Comparison of ENCODE assay signal across 10 mouse cellular contexts in genomic region chr17:30559536-30559935, GRCm38 (mm10). TPM values are rescaled to one million over a fixed set of nuclear protein-coding genes. Genes with fewer than 3 reads are reported as not detected.
DNase-seq lines count a peak whose midpoint lies in the region; ATAC-seq and TF ChIP-seq lines count a peak whose summit lies in the region.
"Had no signal": no experiment of that assay in that cellular context is flagged by ENCODE, and none has a peak within 500 bp of the region (broad histone marks: within the 10 kb centered on the region; RNA-seq: fewer than 3 reads in every experiment).

No protein-coding gene starts in this region.

- 45% methylated on average over 3 of the region's 3 CpGs for WGBS in heart, adult 2 months
- 40% methylated on average over 3 of the region's 3 CpGs for WGBS in heart, embryonic 10.5 days
- 6% methylated on average over 3 of the region's 3 CpGs for WGBS in thymus, adult 2 months

- peak; percentile 49 to 62; a peak in 3 of 4 replicates for ATAC-seq in hematopoietic stem cell, adult 5-6 weeks (replicated peaks in 1 of 2; ENCODE audit: insufficient read depth in 1 of 2, low FRiP score in 2 of 2, low TSS enrichment in 1 of 2, low read depth in 1 of 2, poor library complexity in 2 of 2, severe bottlenecking in 2 of 2)
- ATAC-seq in megakaryocyte progenitor cell, adult 5-6 weeks (replicated peaks; ENCODE audit: poor library complexity): peak; percentile 94

- H3K27me3 ChIP-seq in heart, adult 2 months (ENCODE audit: control insufficient read depth, insufficient read depth, low read length): no peaks in the 10 kb centered on the region
- no peaks in the 10 kb centered on the region for H3K27me3 ChIP-seq in heart, embryonic 10.5 days (ENCODE audit: insufficient read depth, poor library complexity, severe bottlenecking)
- no peaks in the 10 kb centered on the region for H3K27me3 ChIP-seq in thymus, adult 2 months (ENCODE audit: control insufficient read depth, insufficient read depth, low read length)
- H3K27me3 ChIP-seq: embryonic facial prominence, embryonic 13.5 days; lung, embryonic 15.5 days had no signal

- no peaks in the 10 kb centered on the region; the same call in 1 of the 2 replicates for H3K4me1 ChIP-seq in heart, adult 2 months (ENCODE audit: control insufficient read depth, insufficient read depth, low read length)
- no peaks in the 10 kb centered on the region for H3K4me1 ChIP-seq in heart, embryonic 10.5 days
- no peaks in the 10 kb centered on the region for H3K4me1 ChIP-seq in thymus, adult 2 months (replicated peaks; ENCODE audit: control insufficient read depth, insufficient read depth, low read length)
- H3K4me1 ChIP-seq: embryonic facial prominence, embryonic 13.5 days had no signal

- no peak for TF ChIP-seq POLR2A in heart, adult 2 months (IDR thresholded peaks at IDR 0.05; ENCODE audit: insufficient read depth, low read depth, low read length)
- TF ChIP-seq POLR2A in thymus, adult 2 months (IDR thresholded peaks at IDR 0.05; ENCODE audit: control insufficient read depth, extremely low read depth, insufficient read depth, low read length, poor library complexity): no peak

- H3K9ac ChIP-seq in heart, adult 2 months (ENCODE audit: low read depth, low read length): no peak overlapping the region
- H3K9ac ChIP-seq: embryonic facial prominence, embryonic 13.5 days; lung, embryonic 15.5 days had no signal

- peak; percentile 64 to 80 for DNase-seq in heart, adult 2 months
- DNase-seq in heart, embryonic 10.5 days (ENCODE audit: low spot score): no peak
- DNase-seq in urinary bladder, postnatal 36 days (ENCODE audit: low spot score in 2 of 2): peak; percentile 35 to 61
- no peak for DNase-seq in urinary bladder, postnatal 4 days (ENCODE audit: low spot score in 2 of 2)
- DNase-seq in cerebellum, postnatal 14 days: peak; percentile 60 to 76
- peak; percentile 93 for DNase-seq in thymus, adult 2 months

- no peak for TF ChIP-seq EP300 in heart, adult 2 months (IDR thresholded peaks at IDR 0.05; ENCODE audit: insufficient read depth, low read depth, low read length)

- TF ChIP-seq CTCF in heart, adult 2 months (IDR thresholded peaks at IDR 0.05): peak; percentile 82
- TF ChIP-seq CTCF in thymus, adult 2 months (IDR thresholded peaks at IDR 0.05; ENCODE audit: borderline replicate concordance, control insufficient read depth, extremely low read depth, insufficient read depth, low read length, poor library complexity): peak; percentile 76; the same call in 1 of the 2 replicates

- no peak overlapping the region for H3K27ac ChIP-seq in heart, adult 2 months
- H3K27ac ChIP-seq in heart, embryonic 10.5 days: no peak overlapping the region
- no peak overlapping the region for H3K27ac ChIP-seq in thymus, adult 2 months (ENCODE audit: control insufficient read depth, insufficient read depth, low read length)
- H3K27ac ChIP-seq: embryonic facial prominence, embryonic 13.5 days; lung, embryonic 15.5 days had no signal

- H3K36me3 ChIP-seq in heart, adult 2 months (ENCODE audit: control insufficient read depth, insufficient read depth, low read length): no peaks in the 10 kb centered on the region
- no peaks in the 10 kb centered on the region for H3K36me3 ChIP-seq in heart, embryonic 10.5 days
- no peaks in the 10 kb centered on the region for H3K36me3 ChIP-seq in thymus, adult 2 months (ENCODE audit: control insufficient read depth, insufficient read depth, low read length)
- H3K36me3 ChIP-seq: embryonic facial prominence, embryonic 13.5 days; lung, embryonic 15.5 days had no signal

- H3K79me2 ChIP-seq in heart, adult 2 months (replicated peaks; ENCODE audit: control insufficient read depth, insufficient read depth, low read length): peaks cover 6% of the 10 kb centered on the region

- H3K9me3 ChIP-seq in heart, embryonic 10.5 days: no peaks in the 10 kb centered on the region
- H3K9me3 ChIP-seq: embryonic facial prominence, embryonic 13.5 days; lung, embryonic 15.5 days had no signal

- intact Hi-C loops in heart, adult 2 months (cut with DNase I): loop anchor here (1.0 kb wide), 2 partner anchors 31 to 122 kb away; no protein-coding TSS in a partner anchor

- no peak overlapping the region for H3K4me3 ChIP-seq in heart, adult 2 months
- H3K4me3 ChIP-seq in heart, embryonic 10.5 days: no peak overlapping the region
- H3K4me3 ChIP-seq in thymus, adult 2 months (ENCODE audit: control insufficient read depth, insufficient read depth, low read length): no peak overlapping the region
- H3K4me3 ChIP-seq: embryonic facial prominence, embryonic 13.5 days; lung, embryonic 15.5 days had no signal

RNA-seq across cellular contexts. Expression of gene Btbd9, which starts 16.8 kb away (rescaled TPM):
- 10 to 100 TPM; 20.9 to 22.0 TPM for total RNA-seq in heart, adult 2 months (2021)
- 8.1 and 10.1 TPM in 2 replicates for polyA plus RNA-seq in heart, adult 2 months (2012; rRNA removed)
- 47.7 and 59.8 TPM in 2 replicates for polyA plus RNA-seq in heart, embryonic 10.5 days (2016; fragmentation: Nextera tagmentation; extraction: Ambion mirVana)
- total RNA-seq in hematopoietic stem cell, adult 5-6 weeks (2017): 32.5 and 33.4 TPM in 2 replicates
- 20.1 and 25.4 TPM in 2 replicates for total RNA-seq in megakaryocyte progenitor cell, adult 5-6 weeks (2015)
- 17.2 and 22.9 TPM in 2 replicates for total RNA-seq in megakaryocyte progenitor cell, adult 5-6 weeks (2017)
- polyA plus RNA-seq in thymus, adult 2 months (2012; rRNA removed): 29.1 and 33.7 TPM in 2 replicates

Comparison
In these comparisons a context has a peak if more than half of its experiments do, and no peak if none do; other contexts are left out.
1. DNase-seq: peak in heart, adult 2 months (2 of 2), urinary bladder, postnatal 36 days (2 of 2), cerebellum, postnatal 14 days (2 of 2) and thymus, adult 2 months (single experiment); none in heart, embryonic 10.5 days (single experiment) and urinary bladder, postnatal 4 days (0 of 2).